16 mouse cellular contexts compared by ENCODE assay signal in genomic region chrX:20931963-20932362, GRCm38 (mm10). TPM values are rescaled to one million over a fixed set of nuclear protein-coding genes. Genes with fewer than 3 reads are reported as not detected.
DNase-seq lines count a peak whose midpoint lies in the region; ATAC-seq and TF ChIP-seq lines count a peak whose summit lies in the region.
"Had no signal": no experiment of that assay in that cellular context is flagged by ENCODE, and none has a peak within 500 bp of the region (broad histone marks: within the 10 kb centered on the region; RNA-seq: fewer than 3 reads in every experiment).

No protein-coding gene starts in this region.

- no peaks in the 10 kb centered on the region for H3K9me3 ChIP-seq in heart, embryonic 12.5 days (replicated peaks)

- no peak for TF ChIP-seq CTCF in lung, adult 2 months (IDR thresholded peaks at IDR 0.05; ENCODE audit: insufficient read depth, low read length)

- H3K27me3 ChIP-seq in heart, embryonic 12.5 days (replicated peaks), result no peaks in the 10 kb centered on the region
- H3K27me3 ChIP-seq: Patski had no signal

- H3K9ac ChIP-seq in heart, embryonic 12.5 days, result no peak overlapping the region
- H3K9ac ChIP-seq: lung, embryonic 14.5 days had no signal

- peaks cover 42% of the 10 kb centered on the region for H3K36me3 ChIP-seq in heart, embryonic 12.5 days

- H3K27ac ChIP-seq in heart, embryonic 12.5 days (ENCODE audit: poor library complexity, severe bottlenecking), result no peak overlapping the region

- no peak for ATAC-seq in heart, embryonic 12.5 days (ENCODE audit: insufficient number of reproducible peaks, low FRiP score)
- no peak for ATAC-seq in CD4-positive, CD25-positive, alpha-beta regulatory T cell, adult 4 months
- ATAC-seq: inflammation-experienced regulatory T-cells, adult 6 months; midbrain, embryonic 16.5 days; Patski had no signal

- 90% methylated on average over 1 of the region's 1 CpGs for WGBS in heart, embryonic 12.5 days
- 85% methylated on average over 1 of the region's 1 CpGs for WGBS in lung, adult 2 months

- no peak overlapping the region for H3K4me2 ChIP-seq in heart, embryonic 12.5 days
- H3K4me2 ChIP-seq: lung, embryonic 14.5 days had no signal

- no peaks in the 10 kb centered on the region for H3K4me1 ChIP-seq in heart, embryonic 12.5 days (replicated peaks)
- no peaks in the 10 kb centered on the region for H3K4me1 ChIP-seq in lung, adult 2 months (ENCODE audit: control insufficient read depth, insufficient read depth, low read length)

- peak; percentile 95 for DNase-seq in heart, adult 11 months
- DNase-seq in lung, adult 18-20 months, result peak; percentile 20 to 24
- DNase-seq in lung, adult 2 months, result no peak
- peak; percentile 54 for DNase-seq in lung, postnatal 36 days
- peak; percentile 70 to 76 for DNase-seq in spleen, postnatal 36 days (ENCODE audit: low spot score in 2 of 2)
- DNase-seq in urinary bladder, postnatal 14 days (ENCODE audit: low spot score), result no peak
- DNase-seq: adrenal gland, postnatal 10 days; embryo, embryonic 11 days; lung, embryonic 14.5 days; thymus, postnatal 25 days had no signal

- no peak for TF ChIP-seq POLR2A in lung, adult 2 months (IDR thresholded peaks at IDR 0.05; ENCODE audit: borderline replicate concordance, extremely low read depth, low read depth, low read length)

- H3K4me3 ChIP-seq in heart, embryonic 12.5 days, result no peak overlapping the region
- no peak overlapping the region for H3K4me3 ChIP-seq in lung, adult 2 months (replicated peaks; ENCODE audit: extremely low read depth, low read depth, low read length)
- H3K4me3 ChIP-seq: erythroblast, embryonic 14.5 days had no signal

RNA-seq across cellular contexts. Expression of gene Cfp, which starts 0.6 kb away (rescaled TPM):
- polyA plus RNA-seq in heart, embryonic 12.5 days (2016; fragmentation: Nextera tagmentation; extraction: Ambion mirVana), result 2.2 and 2.7 TPM in 2 replicates
- 27.1 and 33.1 TPM in 2 replicates for polyA plus RNA-seq in lung, adult 2 months (2012; rRNA removed)
- polyA plus RNA-seq in CD4-positive, CD25-positive, alpha-beta regulatory T cell, adult 4 months (2017; shearing (Covaris generic)), result 1 to 10 TPM; 5.9 to 9.8 TPM

RNA-seq across cellular contexts. Expression of gene Syn1, which starts 11.2 kb away (rescaled TPM):
- polyA plus RNA-seq in heart, embryonic 12.5 days (2016; fragmentation: Nextera tagmentation; extraction: Ambion mirVana), result 0.31 and 0.33 TPM in 2 replicates
- 1.1 and 1.2 TPM in 2 replicates for polyA plus RNA-seq in lung, adult 2 months (2012; rRNA removed)
- polyA plus RNA-seq in CD4-positive, CD25-positive, alpha-beta regulatory T cell, adult 4 months (2017; shearing (Covaris generic)), result under 1 TPM in 1 of 2 experiments, not detected in 1; 0.20 TPM
- polyA plus RNA-seq: erythroblast, embryonic 14.5 days; inflammation-experienced regulatory T-cells, adult 6 months had no signal

RNA-seq across cellular contexts. Expression of gene Elk1, which starts 18.4 kb away (rescaled TPM):
- polyA plus RNA-seq in heart, embryonic 12.5 days (2016; fragmentation: Nextera tagmentation; extraction: Ambion mirVana), result 13.0 and 14.6 TPM in 2 replicates
- polyA plus RNA-seq in lung, adult 2 months (2012; rRNA removed), result 11.5 and 13.5 TPM in 2 replicates
- 1 to 10 TPM; 4.5 to 6.6 TPM for polyA plus RNA-seq in CD4-positive, CD25-positive, alpha-beta regulatory T cell, adult 4 months (2017; shearing (Covaris generic))

RNA-seq across cellular contexts. Expression of gene Uxt, which starts 29.9 kb away (rescaled TPM):
- polyA plus RNA-seq in heart, embryonic 12.5 days (2016; fragmentation: Nextera tagmentation; extraction: Ambion mirVana), result 46.0 and 51.8 TPM in 2 replicates
- 10.4 and 13.9 TPM in 2 replicates for polyA plus RNA-seq in lung, adult 2 months (2012; rRNA removed)
- polyA plus RNA-seq in CD4-positive, CD25-positive, alpha-beta regulatory T cell, adult 4 months (2017; shearing (Covaris generic)), result 10 to 100 TPM; 33.6 to 38.9 TPM

Comparison
In these comparisons a context has a peak if more than half of its experiments do, and no peak if none do; other contexts are left out.
1. DNase-seq: peak in heart, adult 11 months (single experiment), lung, adult 18-20 months (2 of 2), lung, postnatal 36 days (single experiment) and spleen, postnatal 36 days (2 of 2); none in lung, adult 2 months (single experiment) and urinary bladder, postnatal 14 days (single experiment).